Mouse (Mus musculus) G1E (cell line): ENCODE results near the gene Akr1b7. TPM values are rescaled to one million over a fixed set of nuclear protein-coding genes. Genes with fewer than 3 reads are reported as not detected.

ENCODE experiments used
- ATAC-seq: 2 replicates; pipeline ENCODE4 v1.8.0; 2016; ENCODE audit warnings: mild to moderate bottlenecking; ENCODE audit not compliant: insufficient number of reproducible peaks, poor library complexity, low FRiP score, severe bottlenecking; ENCODE audit errors: extremely low read depth
- DNase-seq: peaks from one replicate; pipeline ENCODE4 v3.0.0; 2012; ENCODE audit warnings: low spot score
- H3K27me3 ChIP-seq: 2 replicates; pipeline ENCODE4 v1.6.1; 2012; ENCODE audit warnings: mild to moderate bottlenecking, low read length, inconsistent platforms; ENCODE audit not compliant: insufficient read depth
- H3K36me3 ChIP-seq: replicated peaks from 2 replicates; pipeline ENCODE3; 2012; ENCODE audit warnings: mild to moderate bottlenecking, inconsistent platforms
- H3K4me1 ChIP-seq: 2 replicates; pipeline ENCODE4 v1.6.1; 2012; ENCODE audit warnings: low read depth, low read length, inconsistent platforms, mixed read lengths; ENCODE audit not compliant: insufficient read depth
- H3K4me3 ChIP-seq: 2 replicates; pipeline ENCODE4 v1.5.1; 2012; ENCODE audit warnings: low read depth, mild to moderate bottlenecking, inconsistent platforms, low read length, moderate library complexity, mixed read lengths
- H3K9me3 ChIP-seq: replicated peaks from 2 replicates; pipeline ENCODE4 v1.6.1; 2012; ENCODE audit warnings: inconsistent platforms
- CTCF ChIP-seq: IDR thresholded peaks from 2 replicates; pipeline ENCODE4 v1.5.1; 2012; ENCODE audit warnings: low read depth, low read length, inconsistent platforms, mixed read lengths
- GATA1 ChIP-seq: IDR thresholded peaks from 2 replicates; pipeline ENCODE4 v1.6.1; 2012; ENCODE audit warnings: borderline replicate concordance, low read length, inconsistent platforms, mixed read lengths
- GATA2 ChIP-seq: IDR thresholded peaks from 2 replicates; pipeline ENCODE4 v1.6.1; 2012; ENCODE audit warnings: low read depth, low read length, inconsistent platforms, borderline replicate concordance
- POLR2AphosphoS5 ChIP-seq: IDR thresholded peaks from 2 replicates; pipeline ENCODE4 v1.6.1; 2012; ENCODE audit warnings: low read depth, low read length, inconsistent platforms; ENCODE audit not compliant: insufficient replicate concordance
- TAL1 ChIP-seq: conservative IDR thresholded peaks from 2 replicates; pipeline ENCODE4 v1.6.1; 2012; ENCODE audit warnings: low read depth, low read length, inconsistent platforms, mixed read lengths
- polyA plus RNA-seq: library from polyadenylated mRNA; stranded (reverse); fragments of >175 nt; gene quantifications from 2 replicates; pipeline ENCODE4 v1.2.3, GENCODE M21; 2012
- total RNA-seq, 2 experiments: library from RNA; stranded (forward) in 1 of 2; stranded (reverse) in 1 of 2; fragments of 200-1000 nt in 1 of 2; fragments of >200 nt in 1 of 2; fragmentation: Nextera tagmentation in 1 of 2; gene quantifications; 2 replicates each; pipeline ENCODE4 v1.2.3; 2014 to 2017

The Akr1b7 gene
- total and polyA plus RNA-seq, 3 experiments, result not detected

DNA sequence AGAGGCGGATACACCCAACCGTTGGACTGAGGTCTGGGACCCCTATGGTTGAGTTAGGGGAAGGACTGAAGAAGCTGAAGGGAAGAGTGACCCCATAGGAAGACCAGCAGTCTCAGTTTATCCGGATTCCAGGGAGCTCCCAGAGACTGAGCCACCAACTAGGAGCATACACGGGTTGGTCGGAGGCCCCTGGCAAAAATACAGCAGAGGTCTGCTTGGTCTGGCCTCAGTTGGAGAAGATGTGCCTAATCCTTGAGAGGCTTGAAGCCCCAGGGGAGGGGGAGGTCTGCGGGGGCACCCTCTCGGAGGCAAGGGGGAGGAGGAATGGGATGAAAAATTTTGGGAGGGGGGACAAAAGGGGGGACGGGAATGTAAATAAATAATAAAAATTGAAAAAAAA lies 28.7 kb upstream of the Akr1b7 start:
- Histone ChIP-seq H3K4me1 (peaks cover 25% of the 10 kb centered on the region), H3K36me3 (peaks cover 17% of the 10 kb centered on the region), H3K4me3 (no peak overlapping the region; the same call in 1 of the 2 replicates), H3K27me3 (no peaks in the 10 kb centered on the region), H3K9me3 (no peaks in the 10 kb centered on the region)
- ATAC-seq (no peak), DNase-seq (no peak)
- no peak for TF ChIP-seq CTCF
- TF ChIP-seq GATA2, result no peak
- no peak for TF ChIP-seq GATA1
- no peak for TF ChIP-seq POLR2AphosphoS5
- TF ChIP-seq TAL1, result no peak

DNA sequence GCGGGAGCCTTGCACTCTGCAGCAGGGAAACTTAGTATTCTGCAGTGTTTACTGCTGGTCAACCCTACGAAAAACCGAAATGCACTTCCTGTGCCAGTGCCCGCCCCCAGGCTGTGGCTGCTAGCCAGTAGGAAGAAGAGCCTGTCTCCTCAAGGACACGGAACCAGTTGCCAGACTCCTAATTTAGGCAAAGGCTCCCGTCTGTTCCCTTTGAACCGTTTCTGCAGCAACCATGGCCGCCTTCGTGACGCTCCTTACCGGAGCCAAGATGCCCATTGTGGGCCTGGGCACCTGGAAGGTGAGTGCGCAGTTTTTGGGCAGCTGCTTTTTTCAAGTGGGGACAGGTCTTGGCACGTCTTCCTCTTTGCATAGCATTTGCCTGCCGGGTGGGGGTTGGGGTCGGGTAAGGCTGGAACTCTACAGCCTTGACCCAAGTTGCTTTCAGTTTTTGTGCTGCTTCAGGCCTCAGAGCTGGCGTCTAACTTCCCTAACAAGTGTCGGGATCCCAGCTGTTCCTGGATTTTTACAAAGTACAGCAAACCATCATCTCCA lies 27.9 kb upstream of the Akr1b7 start, which contains the start of gene Akr1b10:
Gene Akr1b10 (plus strand): TSS at position 109 of the 552 bp plus-strand sequence.
- peaks cover 25% of the 10 kb centered on the region for H3K36me3 ChIP-seq
- ATAC-seq, result peak; percentile 97
- TF ChIP-seq TAL1 (no peak), CTCF (no peak), POLR2AphosphoS5 (no peak), GATA2 (no peak), GATA1 (no peak)
- H3K4me3 ChIP-seq, result peak within 1 kb of the TSS; percentile 75
- no peaks in the 10 kb centered on the region for H3K27me3 ChIP-seq
- no peaks in the 10 kb centered on the region for H3K9me3 ChIP-seq
- peaks cover 25% of the 10 kb centered on the region for H3K4me1 ChIP-seq
- peak; percentile 81 for DNase-seq

DNA sequence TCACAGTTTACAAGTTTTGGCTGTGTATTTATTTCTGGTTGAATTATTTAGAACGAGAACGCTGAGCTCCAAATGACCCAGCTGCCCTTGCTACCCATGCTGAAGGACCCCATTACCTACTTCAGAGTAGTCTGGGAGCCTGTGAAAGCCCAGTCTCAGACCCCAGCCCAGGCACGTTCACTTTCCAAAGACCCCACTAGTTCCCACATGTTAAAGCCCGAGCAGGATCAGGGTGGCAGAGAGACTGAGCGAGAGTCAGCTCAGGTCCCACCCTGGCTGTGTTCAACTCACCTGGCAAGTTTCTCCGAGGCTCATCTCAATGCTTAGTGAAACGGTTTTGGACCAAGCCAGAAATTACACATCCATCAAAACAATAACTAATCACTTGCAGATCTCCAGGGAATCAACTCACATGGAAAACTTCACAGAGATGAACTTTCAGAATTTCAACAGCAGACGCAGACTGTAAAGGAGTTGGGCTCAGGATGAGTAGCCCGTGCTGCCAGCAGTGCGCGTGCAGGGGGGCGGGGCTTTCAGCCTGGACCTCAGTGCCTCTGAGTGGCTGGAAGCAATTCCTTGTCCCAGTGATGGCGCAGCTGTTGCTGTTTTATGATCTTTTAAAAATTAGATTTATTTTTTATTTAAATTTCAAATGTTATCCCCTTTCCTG lies 27.3 kb upstream of the Akr1b7 start:
- H3K9me3 ChIP-seq, result no peaks in the 10 kb centered on the region
- ATAC-seq, result no peak
- peak; percentile 8 for DNase-seq

DNA sequence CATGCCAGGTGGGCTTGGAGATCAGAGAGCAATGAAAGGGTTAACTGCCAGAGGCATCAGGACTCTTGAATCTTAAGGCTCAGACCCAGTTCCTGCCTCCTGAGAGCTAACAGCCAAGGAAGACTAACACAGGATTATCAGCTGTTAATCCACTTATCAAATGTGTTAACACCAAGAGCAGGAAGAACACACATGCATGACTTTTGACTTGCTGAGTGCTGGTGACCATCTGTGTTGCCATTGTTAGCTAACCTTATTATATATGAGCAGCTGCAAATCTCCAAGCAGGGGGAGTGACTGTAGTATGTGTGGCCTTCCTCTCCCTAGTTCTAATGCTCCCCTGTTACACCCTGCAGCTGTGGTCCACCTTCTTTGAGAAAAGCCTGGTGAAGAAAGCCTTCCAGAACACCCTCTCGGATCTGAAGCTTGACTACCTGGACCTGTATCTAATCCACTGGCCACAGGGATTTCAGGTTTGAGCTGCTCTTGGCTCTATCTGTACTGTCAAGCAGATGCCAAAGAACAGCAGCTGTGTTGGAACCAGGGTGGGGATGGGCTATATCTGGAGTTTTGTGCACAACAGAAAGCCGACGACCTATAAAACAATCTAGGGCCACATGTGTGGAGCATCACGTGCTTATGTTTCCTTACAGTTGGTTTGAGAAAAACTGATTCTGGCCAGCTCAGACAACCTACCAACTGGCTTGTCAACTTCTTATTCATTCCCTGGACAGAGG lies 23.5 kb upstream of the Akr1b7 start:
- Histone ChIP-seq H3K9me3 (no peaks in the 10 kb centered on the region), H3K4me1 (peaks cover 16% of the 10 kb centered on the region), H3K36me3 (peaks cover 66% of the 10 kb centered on the region), H3K27me3 (no peaks in the 10 kb centered on the region), H3K4me3 (no peak overlapping the region)
- TF ChIP-seq GATA2, result no peak
- TF ChIP-seq GATA1, result no peak
- TF ChIP-seq POLR2AphosphoS5, result no peak
- TF ChIP-seq TAL1, result no peak
- TF ChIP-seq CTCF, result no peak
- ATAC-seq (no peak), DNase-seq (no peak)

More for the DNA sequence above, 27.3 kb upstream of the Akr1b7 start:
- Histone ChIP-seq H3K4me3 (peak overlapping the region; percentile 75), H3K27me3 (no peaks in the 10 kb centered on the region), H3K4me1 (peaks cover 25% of the 10 kb centered on the region), H3K36me3 (peaks cover 31% of the 10 kb centered on the region)
- no peak for TF ChIP-seq TAL1
- no peak for TF ChIP-seq CTCF
- no peak for TF ChIP-seq GATA1
- no peak for TF ChIP-seq GATA2
- no peak for TF ChIP-seq POLR2AphosphoS5

DNA sequence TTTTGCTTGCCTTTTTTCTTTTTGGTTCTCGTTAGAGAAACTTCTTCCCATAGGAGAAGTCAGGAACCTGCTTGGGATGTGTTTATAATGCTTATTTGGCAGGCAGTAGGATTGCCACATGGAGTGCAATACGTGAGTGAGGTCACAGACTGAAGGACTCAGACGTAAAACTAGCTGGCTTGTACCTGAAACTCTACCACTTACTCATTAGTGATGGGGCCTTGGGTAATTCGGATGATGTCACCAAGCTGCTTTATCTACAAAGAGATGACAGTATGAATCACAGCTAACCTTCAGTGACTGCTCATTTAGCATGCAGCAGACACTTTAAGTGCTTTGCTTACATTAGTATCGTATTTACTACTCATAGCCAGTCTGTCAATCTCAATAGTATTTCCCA lies 16.2 kb upstream of the Akr1b7 start:
- TF ChIP-seq CTCF (no peak), GATA2 (no peak), POLR2AphosphoS5 (no peak), GATA1 (no peak), TAL1 (no peak)
- Histone ChIP-seq H3K27me3 (no peaks in the 10 kb centered on the region), H3K9me3 (no peaks in the 10 kb centered on the region), H3K36me3 (peaks cover 80% of the 10 kb centered on the region), H3K4me3 (no peak overlapping the region), H3K4me1 (peaks cover 7% of the 10 kb centered on the region)
- ATAC-seq (no peak), DNase-seq (no peak)

DNA sequence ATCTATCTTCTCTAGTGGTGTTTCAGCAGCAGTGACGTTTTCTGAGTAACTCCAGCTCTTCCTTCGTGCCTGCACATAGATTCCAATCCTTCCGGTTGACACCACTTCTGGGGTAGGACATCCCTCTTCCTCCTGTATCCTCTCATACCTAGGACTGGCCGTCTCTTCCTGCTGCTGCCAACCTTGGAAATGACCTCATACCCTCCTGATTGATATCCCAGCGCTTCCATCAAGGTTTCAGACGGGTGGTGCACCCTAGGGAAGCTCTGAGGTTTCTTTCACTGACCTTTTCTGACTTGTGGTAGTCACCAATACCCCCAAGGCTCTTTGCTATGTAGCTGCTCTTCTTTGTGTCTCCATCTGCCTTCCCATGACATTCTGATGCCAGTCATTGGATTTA lies 13.7 kb upstream of the Akr1b7 start:
- Histone ChIP-seq H3K4me3 (no peak overlapping the region), H3K36me3 (peaks cover 56% of the 10 kb centered on the region), H3K27me3 (no peaks in the 10 kb centered on the region), H3K4me1 (peaks cover 7% of the 10 kb centered on the region), H3K9me3 (no peaks in the 10 kb centered on the region)
- DNase-seq (no peak), ATAC-seq (no peak)
- TF ChIP-seq CTCF (no peak), POLR2AphosphoS5 (no peak), GATA1 (no peak), GATA2 (no peak), TAL1 (no peak)
